ENCODE assay signal across 9 mouse cellular contexts in the genomic region with DNA sequence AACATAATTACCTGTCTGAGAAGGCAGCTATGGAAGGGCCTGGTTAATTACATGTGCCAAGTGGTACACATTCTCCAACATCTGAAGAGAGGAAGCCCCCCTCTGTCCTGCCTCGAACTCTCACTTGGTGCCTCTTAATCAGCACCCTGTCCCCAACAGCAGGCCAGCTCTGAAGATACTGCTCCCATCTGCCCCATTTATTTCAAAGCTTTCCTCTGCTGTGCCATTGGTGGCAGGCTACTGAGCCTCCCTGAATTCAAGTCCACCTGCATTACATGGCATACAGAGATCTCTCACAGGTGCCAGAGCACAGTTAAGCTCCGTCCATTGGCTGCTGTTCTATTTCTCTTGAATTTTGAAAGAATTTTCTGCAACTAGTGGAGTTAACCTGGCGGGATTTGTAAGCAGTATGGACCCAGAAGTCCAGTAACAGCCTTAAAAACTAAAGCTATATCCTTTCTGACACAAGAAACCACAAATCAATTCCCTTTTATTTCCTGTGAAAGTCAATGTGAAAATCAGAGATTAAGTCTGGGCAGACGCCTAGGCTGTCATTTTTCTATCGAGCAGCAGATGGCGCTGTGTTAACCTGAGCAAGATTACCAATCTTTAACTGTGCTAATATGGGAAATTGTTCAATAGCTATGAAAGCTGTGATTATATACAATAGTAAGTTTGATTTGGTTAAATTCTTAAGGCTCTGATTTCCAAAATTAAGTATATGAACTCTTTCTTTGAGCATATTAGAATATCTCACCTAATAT. TPM values are rescaled to one million over a fixed set of nuclear protein-coding genes. Genes with fewer than 3 reads are reported as not detected.
DNase-seq lines count a peak whose midpoint lies in the region; ATAC-seq and TF ChIP-seq lines count a peak whose summit lies in the region.
"Had no signal": no experiment of that assay in that cellular context is flagged by ENCODE, and none has a peak within 500 bp of the region (broad histone marks: within the 10 kb centered on the region; RNA-seq: fewer than 3 reads in every experiment).

No protein-coding gene starts in this region.

- H3K27ac ChIP-seq in lung, embryonic 14.5 days (ENCODE audit: low read depth) = no peak overlapping the region
- no peak overlapping the region for H3K27ac ChIP-seq in midbrain, postnatal 0 days (ENCODE audit: low read depth, low read length)
- H3K27ac ChIP-seq: neural tube, embryonic 13.5 days had no signal

- no peaks in the 10 kb centered on the region for H3K4me1 ChIP-seq in lung, embryonic 14.5 days (ENCODE audit: insufficient read depth)
- H3K4me1 ChIP-seq in midbrain, postnatal 0 days (ENCODE audit: insufficient read depth, low read length) = no peaks in the 10 kb centered on the region
- H3K4me1 ChIP-seq: neural tube, embryonic 13.5 days had no signal

- H3K4me3 ChIP-seq in lung, embryonic 14.5 days (ENCODE audit: low read depth, low read length) = no peak overlapping the region
- H3K4me3 ChIP-seq in midbrain, postnatal 0 days (ENCODE audit: low read depth, low read length) = no peak overlapping the region
- H3K4me3 ChIP-seq: neural tube, embryonic 13.5 days had no signal

- ATAC-seq in lung, embryonic 14.5 days (ENCODE audit: insufficient read depth) = no peak
- no peak for ATAC-seq in midbrain, postnatal 0 days (ENCODE audit: low FRiP score)

- H3K36me3 ChIP-seq in lung, embryonic 14.5 days (ENCODE audit: insufficient read depth) = no peaks in the 10 kb centered on the region
- H3K36me3 ChIP-seq in midbrain, postnatal 0 days (ENCODE audit: insufficient read depth, low read length) = no peaks in the 10 kb centered on the region
- H3K36me3 ChIP-seq: neural tube, embryonic 13.5 days had no signal

- peak; percentile 38 for DNase-seq in gastrocnemius, postnatal 10 days
- no peak for DNase-seq in gastrocnemius, adult 18-20 months (ENCODE audit: low spot score)
- peak; percentile 83 for DNase-seq in lung, embryonic 14.5 days
- no peak for DNase-seq in lung, postnatal 25 days (ENCODE audit: low spot score)
- DNase-seq in ES-CJ7 (ENCODE audit: low read depth, low spot score) = peak; percentile 11
- DNase-seq in embryo, embryonic 11.5 days (ENCODE audit: low read depth, low spot score) = peak; percentile 22
- peak; percentile 55 for DNase-seq in midbrain, postnatal 0 days (ENCODE audit: low spot score)
- no peak for DNase-seq in urinary bladder, postnatal 25 days (ENCODE audit: low spot score)

- no peak overlapping the region for H3K4me2 ChIP-seq in lung, embryonic 14.5 days
- H3K4me2 ChIP-seq in midbrain, postnatal 0 days (ENCODE audit: low read depth, low read length, poor library complexity, severe bottlenecking) = no peak overlapping the region
- H3K4me2 ChIP-seq: neural tube, embryonic 13.5 days had no signal

- H3K9me3 ChIP-seq in lung, embryonic 14.5 days (ENCODE audit: low read depth, low read length) = no peaks in the 10 kb centered on the region
- H3K9me3 ChIP-seq in midbrain, postnatal 0 days (ENCODE audit: low read length) = no peaks in the 10 kb centered on the region
- H3K9me3 ChIP-seq: neural tube, embryonic 13.5 days had no signal

- no peaks in the 10 kb centered on the region for H3K27me3 ChIP-seq in lung, embryonic 14.5 days (ENCODE audit: insufficient read depth, low read length)
- no peaks in the 10 kb centered on the region for H3K27me3 ChIP-seq in midbrain, postnatal 0 days (ENCODE audit: insufficient read depth, low read length)
- H3K27me3 ChIP-seq: neural tube, embryonic 13.5 days had no signal

- WGBS in lung, embryonic 14.5 days = 32% methylated on average over 6 of the region's 6 CpGs
- 31% methylated on average over 6 of the region's 6 CpGs for WGBS in midbrain, postnatal 0 days

- H3K9ac ChIP-seq in lung, embryonic 14.5 days = no peak overlapping the region
- no peak overlapping the region for H3K9ac ChIP-seq in midbrain, postnatal 0 days (replicated peaks; ENCODE audit: low read length, poor library complexity, severe bottlenecking)
- H3K9ac ChIP-seq: neural tube, embryonic 13.5 days had no signal

- TF ChIP-seq CTCF in lung, embryonic 14.5 days (IDR thresholded peaks at IDR 0.05; ENCODE audit: low read depth) = peak; percentile 78
- TF ChIP-seq CTCF in midbrain, postnatal 0 days (IDR thresholded peaks at IDR 0.05) = peak; percentile 82

RNA-seq across cellular contexts. Expression of a gene that starts 49.9 kb away (rescaled TPM):
- total RNA-seq in gastrocnemius, postnatal 10 days (2021) = 1 to 10 TPM; 7.9 to 8.5 TPM
- 1 to 10 TPM; 1.5 to 2.2 TPM for total RNA-seq in gastrocnemius, adult 18-20 months (2021)
- 2.3 and 2.8 TPM in 2 replicates for polyA plus RNA-seq in lung, embryonic 14.5 days (2014; fragmentation: Nextera tagmentation; extraction: Ambion mirVana)
- total RNA-seq in midbrain, postnatal 0 days (2014; rRNA removed) = 0.99 and 1.7 TPM in 2 replicates
- polyA plus RNA-seq in midbrain, postnatal 0 days (2015; fragmentation: Nextera tagmentation; extraction: Ambion mirVana) = 0.85 and 1.0 TPM in 2 replicates

Comparison
In these comparisons a context has a peak if more than half of its experiments do, and no peak if none do; other contexts are left out.
1. DNase-seq: peak in gastrocnemius, postnatal 10 days (single experiment), lung, embryonic 14.5 days (single experiment), ES-CJ7 (single experiment), embryo, embryonic 11.5 days (single experiment) and midbrain, postnatal 0 days (single experiment); none in gastrocnemius, adult 18-20 months (single experiment), lung, postnatal 25 days (single experiment) and urinary bladder, postnatal 25 days (single experiment).